Mouse (Mus musculus) neural tube, embryonic 11.5 days (tissue): ENCODE results near the gene Nubpl. TPM values are rescaled to one million over a fixed set of nuclear protein-coding genes. Genes with fewer than 3 reads are reported as not detected.
"Not testable (repeated sequence)": the region's sequence is repeated elsewhere in the genome, so short reads cannot be mapped to it uniquely, and the experiment has no call there.

Experiments
- ATAC-seq: fragments of 200-750 bp; cut with Nextera tagmentation; 2 replicates; pipeline ENCODE4 v1.8.0; 2017; ENCODE audit warnings: moderate number of reproducible peaks, mild to moderate bottlenecking, moderate TSS enrichment, moderate library complexity; ENCODE audit not compliant: insufficient read depth, low FRiP score, low TSS enrichment
- DNase-seq: peaks from one replicate; pipeline ENCODE4 v3.0.0-alpha.2; 2015; ENCODE audit warnings: low spot score
- H3K27ac ChIP-seq: fragments of 300-500 bp; sonication (generic); 2 replicates; pipeline ENCODE4 v1.5.1; 2014; ENCODE audit warnings: low read depth, mild to moderate bottlenecking, low read length
- H3K27me3 ChIP-seq: fragments of 300-500 bp; sonication (generic); 2 replicates; pipeline ENCODE4 v1.6.1; 2014; ENCODE audit warnings: mild to moderate bottlenecking, low read length, mixed read lengths; ENCODE audit not compliant: control insufficient read depth, insufficient read depth
- H3K36me3 ChIP-seq: fragments of 300-500 bp; sonication (generic); 2 replicates; pipeline ENCODE4 v1.6.1; 2014; ENCODE audit warnings: mild to moderate bottlenecking, low read length, moderate library complexity, mixed read lengths; ENCODE audit not compliant: control insufficient read depth, insufficient read depth
- H3K4me1 ChIP-seq: fragments of 300-500 bp; sonication (generic); 2 replicates; pipeline ENCODE4 v1.6.1; 2014; ENCODE audit warnings: low read length, mixed read lengths; ENCODE audit not compliant: control insufficient read depth, insufficient read depth
- H3K4me2 ChIP-seq: fragments of 300-500 bp; sonication (generic); 2 replicates; pipeline ENCODE4 v1.6.1; 2014; ENCODE audit warnings: low read depth, mild to moderate bottlenecking, moderate library complexity
- H3K4me3 ChIP-seq: fragments of 300-500 bp; sonication (generic); 2 replicates; pipeline ENCODE4 v1.5.1; 2014; ENCODE audit warnings: low read depth, low read length
- H3K9ac ChIP-seq: fragments of 300-500 bp; sonication (generic); 2 replicates; pipeline ENCODE4 v1.6.1; 2014; ENCODE audit warnings: mild to moderate bottlenecking, low read length
- H3K9me3 ChIP-seq: fragments of 300-500 bp; sonication (generic); 2 replicates; pipeline ENCODE4 v1.6.1; 2016; ENCODE audit warnings: low read length; ENCODE audit not compliant: control insufficient read depth
- WGBS: fragments of 180-500 bp; shearing (Covaris S2); extraction: QIAGEN DNeasy Blood & Tissue Kit; methylation state at CpG from one replicate; pipeline ENCODE4 v1.1.7; 2014; 5-methylcytosine and 5-hydroxymethylcytosine counted together
- polyA plus RNA-seq: library from polyadenylated mRNA; unstranded; fragments of >200 nt; fragmentation: Nextera tagmentation; extraction: Ambion mirVana; gene quantifications from 2 replicates; pipeline ENCODE4 v1.2.1, GENCODE M21; 2014

Nubpl gene
- polyA plus RNA-seq, 1 experiment from 2014 or later: 9.5 TPM

DNA sequence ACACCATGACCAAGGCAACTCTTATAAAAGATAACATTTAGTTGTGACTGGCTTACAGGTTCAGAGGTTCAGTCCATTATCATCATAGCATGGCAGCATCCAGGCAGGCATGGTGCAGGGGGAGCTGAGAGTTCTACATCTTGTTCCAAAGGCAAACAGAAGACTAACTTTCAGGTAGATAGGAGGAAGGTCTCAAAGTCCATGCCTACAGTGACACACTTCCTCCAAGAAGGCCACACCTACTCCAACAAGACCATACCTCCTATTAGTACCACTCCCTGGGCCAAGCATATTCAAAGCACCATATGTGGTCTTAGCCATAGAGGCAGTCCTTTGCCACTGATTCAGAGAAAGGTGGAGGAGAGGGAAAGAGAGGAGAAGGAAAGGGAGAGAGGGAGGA, 113.6 kb downstream of the Nubpl start:
- Histone ChIP-seq H3K9ac (no peak overlapping the region), H3K36me3 (no peaks in the 10 kb centered on the region), H3K4me1 (no peaks in the 10 kb centered on the region), H3K4me3 (no peak overlapping the region), H3K4me2 (no peak overlapping the region), H3K27me3 (no peaks in the 10 kb centered on the region), H3K9me3 (no peaks in the 10 kb centered on the region), H3K27ac (no peak overlapping the region)
- DNase-seq (no peak), ATAC-seq (no peak)

DNA sequence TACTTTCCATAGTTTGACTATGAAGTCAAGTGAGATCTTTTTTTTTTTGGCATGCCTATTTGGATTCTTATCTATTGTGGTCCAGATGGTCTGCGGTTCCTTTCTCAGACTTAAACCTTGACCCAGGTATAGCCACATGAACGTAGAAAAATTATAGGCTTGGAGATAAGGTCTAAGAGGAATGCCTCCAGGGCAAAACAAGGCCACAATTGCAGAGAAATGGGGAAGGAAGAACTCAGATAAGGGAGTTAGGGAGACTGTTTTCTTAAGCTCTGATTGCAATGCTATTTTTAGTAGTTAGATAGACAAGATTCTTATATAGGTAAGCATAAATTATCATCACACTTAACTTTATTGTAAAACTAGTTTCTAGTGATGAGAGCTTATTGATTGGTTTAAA, 117.3 kb downstream of the Nubpl start:
- Histone ChIP-seq H3K9ac (no peak overlapping the region), H3K36me3 (no peaks in the 10 kb centered on the region), H3K27me3 (no peaks in the 10 kb centered on the region), H3K4me1 (no peaks in the 10 kb centered on the region), H3K9me3 (no peaks in the 10 kb centered on the region), H3K27ac (no peak overlapping the region), H3K4me3 (no peak overlapping the region), H3K4me2 (no peak overlapping the region)
- ATAC-seq: no peak
- no peak for DNase-seq
- WGBS: 85% methylated on average over 2 of the region's 2 CpGs

DNA sequence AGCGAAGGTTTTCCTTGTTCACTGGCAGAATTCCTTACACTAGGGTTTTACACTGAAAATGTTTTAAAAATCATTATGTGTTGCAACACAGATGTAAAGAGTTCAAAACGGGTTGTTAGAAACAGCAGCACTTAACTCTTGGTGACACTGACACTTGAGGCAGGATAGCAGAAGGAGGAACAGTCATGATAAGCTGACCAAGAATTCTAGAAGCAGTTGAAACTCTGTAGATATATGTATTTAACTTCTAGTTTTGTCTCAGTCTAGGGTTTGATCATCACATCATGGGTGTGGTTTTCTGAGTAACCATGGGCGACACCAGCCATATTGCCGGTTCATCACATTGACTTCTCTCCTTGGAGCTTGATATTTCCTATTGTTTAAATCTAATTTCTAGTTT, 127.4 kb downstream of the Nubpl start:
- ATAC-seq: no peak
- 91% methylated on average over 4 of the region's 4 CpGs for WGBS
- no peak for DNase-seq
- H3K36me3 ChIP-seq: no peaks in the 10 kb centered on the region
- no peaks in the 10 kb centered on the region for H3K27me3 ChIP-seq
- no peak overlapping the region for H3K4me2 ChIP-seq
- no peaks in the 10 kb centered on the region for H3K4me1 ChIP-seq
- no peaks in the 10 kb centered on the region for H3K9me3 ChIP-seq
- H3K27ac ChIP-seq: no peak overlapping the region
- no peak overlapping the region for H3K4me3 ChIP-seq
- no peak overlapping the region for H3K9ac ChIP-seq

GRCm38 (mm10) chr12:52228746-52229145, 131.2 kb downstream of the Nubpl start:
- no peak for DNase-seq
- WGBS: 82% methylated on average over 3 of the region's 3 CpGs

DNA sequence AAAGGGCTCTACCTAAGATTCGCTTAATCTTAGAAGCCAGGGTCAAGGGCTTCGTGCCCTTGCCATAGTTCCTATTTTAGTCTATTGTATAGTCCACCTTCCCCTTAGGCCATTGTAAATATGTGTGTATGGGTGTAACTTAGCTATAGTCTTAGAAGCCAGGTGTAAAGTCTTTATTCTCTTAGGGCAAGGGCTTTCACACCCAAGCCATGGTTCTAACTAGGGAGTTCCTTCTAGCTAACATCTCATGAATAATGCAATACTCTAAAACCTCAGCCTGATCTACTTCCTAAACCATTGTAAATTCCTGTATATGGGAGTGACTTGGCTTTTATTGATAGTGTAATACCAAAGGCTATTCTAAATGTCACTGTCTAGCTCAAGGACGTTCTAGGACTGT, 134.4 kb downstream of the Nubpl start:
- 93% methylated on average over 1 of the region's 3 CpGs for WGBS

More at GRCm38 (mm10) chr12:52228746-52229145, 131.2 kb downstream of the Nubpl start:
- Histone ChIP-seq H3K4me3 (no peak overlapping the region), H3K4me1 (no peaks in the 10 kb centered on the region), H3K9me3 (no peaks in the 10 kb centered on the region), H3K27me3 (no peaks in the 10 kb centered on the region), H3K36me3 (no peaks in the 10 kb centered on the region), H3K4me2 (no peak overlapping the region), H3K9ac (no peak overlapping the region), H3K27ac (no peak overlapping the region)
- no peak for ATAC-seq

GRCm38 (mm10) chr12:52242712-52243111, 145.2 kb downstream of the Nubpl start:
- Histone ChIP-seq H3K9me3 (no peaks in the 10 kb centered on the region), H3K9ac (no peak overlapping the region), H3K4me2 (no peak overlapping the region), H3K4me3 (no peak overlapping the region), H3K27ac (no peak overlapping the region), H3K27me3 (no peaks in the 10 kb centered on the region), H3K36me3 (no peaks in the 10 kb centered on the region), H3K4me1 (no peaks in the 10 kb centered on the region)
- ATAC-seq (no peak), DNase-seq (no peak)
- WGBS: 91% methylated on average over 2 of the region's 2 CpGs

More for the DNA sequence above, 134.4 kb downstream of the Nubpl start:
- H3K4me1 ChIP-seq, ATAC-seq, H3K9me3 ChIP-seq, H3K9ac ChIP-seq, H3K4me3 ChIP-seq, H3K4me2 ChIP-seq, H3K27ac ChIP-seq, DNase-seq, H3K27me3 ChIP-seq, H3K36me3 ChIP-seq: not testable (repeated sequence)

- 89% methylated on average over 9 of the region's 9 CpGs for WGBS
- Histone ChIP-seq H3K27me3 (no peaks in the 10 kb centered on the region), H3K4me3 (no peak overlapping the region), H3K36me3 (no peaks in the 10 kb centered on the region), H3K4me2 (no peak overlapping the region), H3K9ac (no peak overlapping the region), H3K27ac (no peak overlapping the region), H3K9me3 (no peaks in the 10 kb centered on the region), H3K4me1 (no peaks in the 10 kb centered on the region)
- ATAC-seq (no peak), DNase-seq (no peak)
Measured at GRCm38 (mm10) chr12:52247438-52247837, 149.9 kb downstream of the Nubpl start.

GRCm38 (mm10) chr12:52248531-52248930, 151.0 kb downstream of the Nubpl start:
- H3K4me3 ChIP-seq: no peak overlapping the region
- H3K4me1 ChIP-seq: no peaks in the 10 kb centered on the region
- WGBS: 86% methylated on average over 2 of the region's 2 CpGs
- DNase-seq (no peak), ATAC-seq (no peak)
- H3K9ac ChIP-seq: no peak overlapping the region
- no peak overlapping the region for H3K27ac ChIP-seq
- no peaks in the 10 kb centered on the region for H3K9me3 ChIP-seq
- no peak overlapping the region for H3K4me2 ChIP-seq
- no peaks in the 10 kb centered on the region for H3K27me3 ChIP-seq
- no peaks in the 10 kb centered on the region for H3K36me3 ChIP-seq

GRCm38 (mm10) chr12:52254089-52254488, 156.6 kb downstream of the Nubpl start:
- H3K36me3 ChIP-seq: no peaks in the 10 kb centered on the region
- H3K9me3 ChIP-seq: no peaks in the 10 kb centered on the region
- H3K9ac ChIP-seq: no peak overlapping the region
- no peaks in the 10 kb centered on the region for H3K4me1 ChIP-seq
- no peak overlapping the region for H3K4me2 ChIP-seq
- DNase-seq (no peak), ATAC-seq (no peak)
- H3K4me3 ChIP-seq: no peak overlapping the region
- 78% methylated on average over 5 of the region's 5 CpGs for WGBS
- no peak overlapping the region for H3K27ac ChIP-seq
- no peaks in the 10 kb centered on the region for H3K27me3 ChIP-seq
